Mouse (Mus musculus) myocyte (in vitro differentiated cells): ENCODE measurements around the gene Gys1. TPM values are rescaled to one million over a fixed set of nuclear protein-coding genes. Genes with fewer than 3 reads are reported as not detected.
A peak's percentile ranks its signal among the peaks of the same experiment; 100 is the strongest.
"Not testable (repeated sequence)": the region's sequence is repeated elsewhere in the genome, so short reads cannot be mapped to it uniquely, and the experiment has no call there.

Experiments
- H3K27me3 ChIP-seq: one replicate; pipeline ENCODE4 v1.6.1; 2011; ENCODE audit not compliant: control insufficient read depth, insufficient read depth, insufficient read length
- H3K36me3 ChIP-seq: one replicate; pipeline ENCODE4 v1.6.1; 2011; ENCODE audit not compliant: control insufficient read depth, insufficient read depth
- H3K4me2 ChIP-seq: one replicate; pipeline ENCODE4 v1.6.1; 2011; ENCODE audit warnings: low read depth, control low read depth
- H3K4me3 ChIP-seq: one replicate; pipeline ENCODE4 v1.5.1; 2011; ENCODE audit warnings: mild to moderate bottlenecking, control low read depth, moderate library complexity
- H3K79me2 ChIP-seq: one replicate; pipeline ENCODE4 v1.6.1; 2011; ENCODE audit not compliant: control insufficient read depth, insufficient read depth
- H3ac ChIP-seq: one replicate; pipeline ENCODE4 v1.6.1; 2011; ENCODE audit not compliant: control insufficient read depth, insufficient read length
- CEBPB ChIP-seq: IDR thresholded peaks from 2 replicates; pipeline ENCODE4 v1.6.1; 2011; ENCODE audit warnings: mild to moderate bottlenecking, moderate library complexity; ENCODE audit not compliant: poor library complexity, insufficient read depth, severe bottlenecking
- E2F4 ChIP-seq: IDR thresholded peaks from one replicate; pipeline ENCODE4 v1.6.1; 2011; ENCODE audit warnings: mild to moderate bottlenecking, control low read depth, moderate library complexity; ENCODE audit not compliant: insufficient read depth
- MAX ChIP-seq: IDR thresholded peaks from one replicate; pipeline ENCODE4 v1.6.1; 2011; ENCODE audit warnings: low read depth, mild to moderate bottlenecking, control low read depth
- MYOD1 ChIP-seq, 3 experiments: IDR thresholded peaks; one replicate each; pipeline ENCODE4 v1.6.1; 2011; ENCODE audit warnings: control low read depth in 2 of 3, low read depth in 2 of 3, mild to moderate bottlenecking in 2 of 3, moderate library complexity in 1 of 3; ENCODE audit not compliant: insufficient read length in 2 of 3, control insufficient read depth in 1 of 3
- MYOG ChIP-seq, 3 experiments: IDR thresholded peaks; one replicate each; pipeline ENCODE4 v1.6.1; 2011; ENCODE audit warnings: control low read depth in 2 of 3, low read depth in 2 of 3, mild to moderate bottlenecking in 2 of 3; ENCODE audit not compliant: insufficient read length in 2 of 3, control insufficient read depth in 1 of 3, insufficient read depth in 1 of 3
- POLR2A ChIP-seq: IDR thresholded peaks from one replicate; pipeline ENCODE4 v1.6.1; 2011; ENCODE audit warnings: low read depth, mild to moderate bottlenecking, control low read depth, moderate library complexity; ENCODE audit not compliant: insufficient read length
- POLR2AphosphoS2 ChIP-seq: IDR thresholded peaks from one replicate; pipeline ENCODE4 v1.6.1; 2011; ENCODE audit warnings: low read depth, control low read depth; ENCODE audit not compliant: insufficient read length
- REST ChIP-seq: IDR thresholded peaks from one replicate; pipeline ENCODE4 v1.6.1; 2011; ENCODE audit warnings: mild to moderate bottlenecking, control low read depth, moderate library complexity; ENCODE audit not compliant: insufficient read depth, insufficient read length
- SRF ChIP-seq: IDR thresholded peaks from one replicate; pipeline ENCODE4 v1.6.1; 2011; ENCODE audit warnings: low read depth; ENCODE audit not compliant: control insufficient read depth, insufficient read length
- TCF12 ChIP-seq: IDR thresholded peaks from one replicate; pipeline ENCODE4 v1.6.1; 2011; ENCODE audit warnings: mild to moderate bottlenecking, control low read depth; ENCODE audit not compliant: poor library complexity, insufficient read depth, severe bottlenecking
- TCF3 ChIP-seq: IDR thresholded peaks from one replicate; pipeline ENCODE4 v1.6.1; 2011; ENCODE audit warnings: low read depth, control low read depth; ENCODE audit not compliant: insufficient read length
- USF1 ChIP-seq: IDR thresholded peaks from one replicate; pipeline ENCODE4 v1.6.1; 2011; ENCODE audit warnings: low read depth, mild to moderate bottlenecking, control low read depth, moderate library complexity
- polyA plus RNA-seq: library from polyadenylated mRNA; unstranded; fragments of >200 nt; fragmentation: generic; extraction: Trizol; gene quantifications from one replicate; pipeline ENCODE4 v1.2.1, GENCODE M21; 2012; ENCODE audit warnings: missing spikeins

The Gys1 gene
- polyA plus RNA-seq, 1 experiment: 125 TPM

DNA sequence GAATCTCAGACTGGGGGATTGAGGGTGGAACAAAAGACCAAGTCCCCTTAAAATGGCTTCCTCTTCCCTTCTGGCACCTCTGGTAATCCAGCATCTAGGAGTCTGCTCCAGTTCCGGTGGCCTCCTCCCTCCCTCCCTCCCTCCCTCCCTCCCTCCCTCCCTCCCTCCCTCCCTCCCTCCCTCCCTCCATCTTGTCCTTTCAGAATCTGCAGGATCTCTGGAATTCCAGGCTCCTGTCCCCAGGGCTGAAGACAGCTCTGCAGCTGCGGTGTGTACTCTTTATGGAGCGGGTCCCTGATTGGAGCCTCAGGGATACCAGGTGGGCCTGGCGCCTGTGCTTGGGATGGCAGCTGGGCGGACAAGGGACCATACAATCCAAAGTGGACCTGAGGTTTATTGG, 26.7 kb downstream of the Gys1 start:
- peaks cover 57% of the 10 kb centered on the region for H3K79me2 ChIP-seq
- H3K4me3 ChIP-seq: peak overlapping the region; percentile 99
- no peak overlapping the region for H3ac ChIP-seq
- H3K27me3 ChIP-seq: no peaks in the 10 kb centered on the region
- peak overlapping the region; percentile 100 for H3K4me2 ChIP-seq
- peaks cover 40% of the 10 kb centered on the region for H3K36me3 ChIP-seq
- TF ChIP-seq E2F4 (no peak), MYOD1 (IDR thresholded peaks at IDR 0.05; ENCODE audit: control insufficient read depth in 1 of 3, insufficient read length in 2 of 3, low read depth in 2 of 3) (peak in 2 of 3 experiments; percentile 37 to 54), MYOG (IDR thresholded peaks at IDR 0.05; ENCODE audit: control insufficient read depth in 1 of 3, insufficient read depth in 1 of 3, insufficient read length in 2 of 3, low read depth in 2 of 3) (peak in 2 of 3 experiments; percentile 26 to 56), POLR2A (no peak), MAX (no peak), POLR2AphosphoS2 (no peak)

DNA sequence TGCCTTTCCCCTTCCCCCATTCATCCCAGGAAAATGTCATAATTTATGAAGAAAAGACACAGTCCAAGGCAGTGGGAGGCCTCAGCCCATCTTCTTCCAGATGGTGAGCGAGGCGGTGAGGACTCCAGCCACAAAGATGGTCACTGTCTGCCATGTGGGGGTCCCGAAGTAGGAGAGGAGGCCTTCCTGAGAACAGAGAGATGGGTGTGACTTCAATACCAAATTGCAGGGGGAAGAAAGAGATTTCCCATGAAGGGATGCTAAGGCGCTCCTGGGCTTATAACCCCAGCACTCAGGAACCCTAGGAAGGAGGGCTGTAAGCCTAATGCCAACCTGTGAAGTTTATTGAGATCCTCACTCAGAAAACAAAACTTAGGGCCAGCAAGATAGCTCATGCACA, 27.1 kb downstream of the Gys1 start:
- Histone ChIP-seq H3K4me2 (peak overlapping the region; percentile 65), H3K4me3 (peak overlapping the region; percentile 99), H3K79me2 (peaks cover 57% of the 10 kb centered on the region), H3ac (no peak overlapping the region), H3K36me3 (peaks cover 40% of the 10 kb centered on the region), H3K27me3 (no peaks in the 10 kb centered on the region)
- TF ChIP-seq REST (no peak), MAX (no peak), POLR2A (no peak), E2F4 (no peak), MYOD1 (IDR thresholded peaks at IDR 0.05; ENCODE audit: control insufficient read depth in 1 of 3, insufficient read length in 2 of 3, low read depth in 2 of 3) (no peak), USF1 (no peak), MYOG (IDR thresholded peaks at IDR 0.05; ENCODE audit: control insufficient read depth in 1 of 3, insufficient read depth in 1 of 3, insufficient read length in 2 of 3, low read depth in 2 of 3) (no peak), SRF (no peak), TCF3 (no peak), POLR2AphosphoS2 (no peak)

DNA sequence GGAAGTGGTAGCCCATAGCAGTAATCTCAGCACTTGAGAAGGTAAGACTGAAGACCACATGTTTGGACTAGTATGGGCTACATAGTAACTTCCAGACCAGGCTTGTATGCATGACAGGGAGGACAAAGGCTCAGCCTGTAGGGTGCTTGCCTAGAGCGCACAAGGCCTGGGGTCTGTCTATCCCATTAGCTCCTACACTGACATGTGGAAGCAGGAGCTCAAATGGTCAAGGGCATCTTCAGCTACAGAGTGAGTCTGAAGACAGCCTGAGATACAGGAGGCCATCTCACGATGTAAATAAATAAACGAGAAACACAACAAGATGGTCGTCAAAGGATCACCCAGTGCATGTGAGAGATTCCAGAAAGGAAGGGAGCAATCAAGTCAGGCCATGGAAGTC, 27.7 kb downstream of the Gys1 start:
- Histone ChIP-seq H3K27me3 (no peaks in the 10 kb centered on the region), H3K36me3 (peaks cover 37% of the 10 kb centered on the region), H3K4me2 (peak overlapping the region; percentile 31), H3ac (no peak overlapping the region), H3K79me2 (peaks cover 54% of the 10 kb centered on the region), H3K4me3 (no peak overlapping the region)
- TF ChIP-seq TCF3 (no peak), USF1 (no peak), CEBPB (no peak), MYOD1 (IDR thresholded peaks at IDR 0.05; ENCODE audit: control insufficient read depth in 1 of 3, insufficient read length in 2 of 3, low read depth in 2 of 3) (no peak), TCF12 (no peak), POLR2AphosphoS2 (no peak), MAX (no peak), E2F4 (no peak), SRF (no peak), MYOG (IDR thresholded peaks at IDR 0.05; ENCODE audit: control insufficient read depth in 1 of 3, insufficient read depth in 1 of 3, insufficient read length in 2 of 3, low read depth in 2 of 3) (no peak), POLR2A (no peak), REST (no peak)

DNA sequence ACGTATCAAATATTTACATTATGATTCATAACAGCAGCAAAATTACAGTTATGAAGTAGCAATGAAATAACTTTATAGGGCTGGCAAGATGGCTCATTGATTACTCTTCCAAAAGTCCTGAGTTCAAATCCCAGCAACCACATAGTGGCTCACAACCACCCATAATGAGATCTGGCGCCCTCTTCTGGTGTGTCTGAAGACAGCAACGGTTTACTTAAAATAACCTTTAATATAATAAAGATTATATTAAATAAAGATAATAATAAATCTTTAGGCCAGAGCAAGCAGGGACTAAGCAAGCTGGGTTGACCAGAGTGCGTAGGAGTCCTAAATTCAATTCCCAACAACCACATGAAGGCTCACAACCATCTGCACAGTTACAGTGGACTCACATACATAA, 28.2 kb downstream of the Gys1 start:
- not testable (repeated sequence) for H3K27me3 ChIP-seq, H3ac ChIP-seq, H3K4me3 ChIP-seq
- Histone ChIP-seq H3K36me3 (peaks cover 32% of the 10 kb centered on the region), H3K79me2 (peaks cover 49% of the 10 kb centered on the region), H3K4me2 (peak overlapping the region; percentile 31)

DNA sequence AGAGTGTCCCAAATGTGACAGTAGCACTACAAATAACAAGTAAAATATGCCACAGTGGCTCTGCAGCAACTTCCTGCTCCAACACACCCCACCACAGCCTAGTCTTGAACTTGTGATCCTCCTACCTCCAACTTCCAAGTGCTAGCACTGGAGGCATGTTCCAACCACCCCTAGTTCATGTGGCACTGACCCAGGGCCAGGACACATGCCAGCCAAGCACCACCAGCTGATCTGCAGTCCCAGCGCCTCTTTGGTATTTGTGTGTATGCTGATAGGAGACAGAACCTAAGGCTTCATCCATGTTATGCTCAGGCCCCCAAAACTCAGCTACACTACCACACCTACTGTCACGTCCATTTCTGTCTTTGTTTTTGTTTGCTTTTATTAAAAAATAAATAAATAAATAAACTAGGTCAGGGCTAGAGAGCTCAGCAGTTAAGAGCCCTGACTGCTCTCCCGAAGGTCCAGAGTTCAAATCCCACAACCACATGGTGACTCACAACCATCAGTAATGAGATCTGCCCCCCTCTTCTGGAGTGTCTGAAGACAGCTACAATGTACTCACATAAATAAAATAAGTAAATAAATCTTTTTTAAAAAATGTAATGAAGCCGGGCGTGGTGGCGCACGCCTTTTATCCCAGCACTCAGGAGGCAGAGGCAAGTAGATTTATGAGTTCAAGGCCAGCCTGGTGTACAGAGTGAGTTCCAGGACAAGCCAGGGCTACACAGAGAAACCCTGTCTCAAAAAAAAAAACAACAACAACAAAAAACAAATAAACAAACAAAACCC, 29.5 kb downstream of the Gys1 start:
- TF ChIP-seq POLR2AphosphoS2 (peak; percentile 23), MAX (no peak), MYOG (IDR thresholded peaks at IDR 0.05; ENCODE audit: control insufficient read depth in 1 of 3, insufficient read depth in 1 of 3, insufficient read length in 2 of 3, low read depth in 2 of 3) (no peak), TCF12 (no peak), E2F4 (no peak)
- no peaks in the 10 kb centered on the region for H3K27me3 ChIP-seq
- peaks cover 36% of the 10 kb centered on the region for H3K79me2 ChIP-seq
- H3K4me2 ChIP-seq: peak overlapping the region; percentile 2
- H3K4me3 ChIP-seq: no peak overlapping the region
- peaks cover 24% of the 10 kb centered on the region for H3K36me3 ChIP-seq
- H3ac ChIP-seq: no peak overlapping the region
